Mouse (Mus musculus) liver, embryonic 14.5 days (tissue): ENCODE data around the gene Gm11938. TPM values are rescaled to one million over a fixed set of nuclear protein-coding genes. Genes with fewer than 3 reads are reported as not detected.

ENCODE experiments used
- ATAC-seq: fragments of 200-750 bp; cut with Nextera tagmentation; 2 replicates; pipeline ENCODE4 v1.8.0; 2017; ENCODE audit warnings: moderate number of reproducible peaks, mild to moderate bottlenecking, moderate library complexity; ENCODE audit not compliant: insufficient read depth
- DNase-seq, 3 experiments: peaks; one replicate each; pipeline ENCODE4 v3.0.0-alpha.2; 2012 to 2013; ENCODE audit warnings: low read depth in 3 of 3, low spot score in 3 of 3
- H3K27ac ChIP-seq: fragments of 300-500 bp; sonication (generic); 2 replicates; pipeline ENCODE4 v1.5.1; 2014; ENCODE audit warnings: moderate library complexity, mild to moderate bottlenecking, control low read depth, inconsistent platforms
- H3K27me3 ChIP-seq: fragments of 300-500 bp; sonication (generic); 2 replicates; pipeline ENCODE4 v1.6.1; 2014; ENCODE audit warnings: mild to moderate bottlenecking, low read length, moderate library complexity; ENCODE audit not compliant: control insufficient read depth, insufficient read depth
- H3K36me3 ChIP-seq: fragments of 300-500 bp; sonication (generic); replicated peaks from 2 replicates; pipeline ENCODE4 v1.6.1; 2014; ENCODE audit warnings: low read depth; ENCODE audit not compliant: control insufficient read depth, insufficient read depth
- H3K4me1 ChIP-seq, 2 experiments: fragments of 200-500 bp in 1 of 2; fragments of 300-500 bp in 1 of 2; sonication (generic) in 1 of 2; replicated peaks; 2 replicates each; pipeline ENCODE4 v1.6.1; 2012 to 2014; ENCODE audit warnings: antibody characterized with exemption in 1 of 2, inconsistent platforms in 1 of 2, low read length in 1 of 2; ENCODE audit not compliant: control insufficient read depth in 2 of 2, insufficient read depth in 2 of 2
- H3K4me2 ChIP-seq: fragments of 300-500 bp; sonication (generic); 2 replicates; pipeline ENCODE4 v1.6.1; 2014; ENCODE audit warnings: low read depth, mild to moderate bottlenecking, control low read depth, moderate library complexity
- H3K4me3 ChIP-seq, 2 experiments: fragments of 200-500 bp in 1 of 2; fragments of 300-500 bp in 1 of 2; sonication (generic) in 1 of 2; 2 replicates each; pipeline ENCODE4 v1.5.1; 2012 to 2014; ENCODE audit warnings: low read depth in 2 of 2, low read length in 2 of 2, mild to moderate bottlenecking in 2 of 2, control low read depth in 1 of 2, inconsistent platforms in 1 of 2, moderate library complexity in 1 of 2; ENCODE audit not compliant: insufficient read depth in 1 of 2
- H3K9ac ChIP-seq: fragments of 300-500 bp; sonication (generic); replicated peaks from 2 replicates; pipeline ENCODE4 v1.6.1; 2014; ENCODE audit warnings: mild to moderate bottlenecking, control low read depth, moderate library complexity
- H3K9me3 ChIP-seq: fragments of 300-500 bp; sonication (generic); 2 replicates; pipeline ENCODE4 v1.6.1; 2016; ENCODE audit warnings: low read length, mixed read lengths; ENCODE audit not compliant: control insufficient read depth
- CTCF ChIP-seq: IDR thresholded peaks from 2 replicates; pipeline ENCODE4 v1.5.1; 2016; ENCODE audit warnings: antibody characterized with exemption, low read depth, control low read depth
- EP300 ChIP-seq: IDR thresholded peaks from 2 replicates; pipeline ENCODE4 v1.6.1; 2016; ENCODE audit warnings: antibody characterized with exemption, low read depth
- WGBS: fragments of 180-500 bp; shearing (Covaris S2); extraction: QIAGEN DNeasy Blood & Tissue Kit; methylation state at CpG from one replicate; pipeline ENCODE4 v1.1.7; 2014; ENCODE audit not compliant: insufficient replicate concordance; 5-methylcytosine and 5-hydroxymethylcytosine counted together
- polyA plus RNA-seq, 2 experiments: library from polyadenylated mRNA; depleted of rRNA in 1 of 2; stranded (reverse) in 1 of 2; unstranded in 1 of 2; fragments of >200 nt; fragmentation: Nextera tagmentation in 1 of 2; extraction: Ambion mirVana in 1 of 2; gene quantifications; 2 replicates each; pipeline versions ENCODE4 v1.2.1 to v1.2.3; 2012 to 2014

Gene Gm11938
- polyA plus RNA-seq, 2 experiments, result not detected

DNA sequence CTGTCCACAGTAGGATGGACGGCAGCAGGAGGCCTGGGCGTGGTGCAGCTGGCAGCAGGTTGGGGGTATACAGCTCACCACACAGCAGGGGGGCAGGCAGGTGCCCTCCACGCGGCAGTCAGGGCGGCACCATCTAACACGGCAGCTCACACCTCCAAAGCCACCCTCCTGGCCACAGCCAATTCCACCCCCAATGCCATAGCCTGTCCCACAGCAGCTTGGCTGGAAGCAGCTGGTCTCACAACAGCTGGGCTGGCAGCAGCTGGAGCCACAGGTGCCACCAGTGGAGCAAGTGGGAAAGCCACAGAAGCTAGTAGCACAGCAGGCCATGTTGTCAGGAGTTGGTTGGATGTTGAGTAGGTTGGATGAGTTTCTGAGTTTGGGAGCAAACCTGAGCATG, 22.5 kb downstream of the Gm11938 start, which contains the start of gene Krtap1-5:
TSS of gene Krtap1-5 (minus strand) at position 381 of the 400 bp plus-strand sequence.
- H3K9ac ChIP-seq, result no peak within 1 kb of the TSS
- no peaks in the 10 kb centered on the region for H3K27me3 ChIP-seq
- TF ChIP-seq EP300, result no peak
- no peak for TF ChIP-seq CTCF
- no peak within 1 kb of the TSS for H3K4me3 ChIP-seq
- H3K36me3 ChIP-seq, result no peaks in the 10 kb centered on the region
- no peak for DNase-seq
- no peak within 1 kb of the TSS for H3K4me2 ChIP-seq
- 65% methylated on average over 6 of the region's 6 CpGs for WGBS
- no peak within 1 kb of the TSS for H3K27ac ChIP-seq
- H3K4me1 ChIP-seq, result no peaks in the 10 kb centered on the region
- no peak for ATAC-seq
- no peaks in the 10 kb centered on the region for H3K9me3 ChIP-seq

DNA sequence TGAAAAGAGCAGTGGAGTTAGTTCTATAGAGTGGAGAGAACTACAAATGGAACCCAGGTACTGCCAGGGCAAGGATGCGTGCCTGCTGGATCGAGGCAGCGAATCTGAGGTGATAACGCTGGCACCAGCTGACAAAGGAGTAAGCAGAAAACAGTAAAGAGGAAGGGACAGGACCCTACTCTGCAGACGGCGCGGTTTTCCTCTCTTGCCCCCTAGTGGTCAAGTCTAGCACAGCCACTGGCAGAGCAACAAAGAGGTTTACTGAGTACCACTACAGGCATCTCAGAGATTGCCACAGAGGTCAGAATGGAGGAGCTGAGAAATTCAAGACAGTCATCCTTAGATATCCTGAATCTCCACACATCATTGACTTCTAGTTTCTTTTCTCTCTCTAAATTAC, 29.0 kb downstream of the Gm11938 start:
- Histone ChIP-seq H3K9me3 (no peaks in the 10 kb centered on the region), H3K36me3 (no peaks in the 10 kb centered on the region), H3K9ac (no peak overlapping the region), H3K27me3 (no peaks in the 10 kb centered on the region), H3K27ac (no peak overlapping the region), H3K4me2 (no peak overlapping the region), H3K4me1 (no peaks in the 10 kb centered on the region), H3K4me3 (no peak overlapping the region)
- DNase-seq, result peak in 2 of 3 experiments; percentile 3 to 7
- TF ChIP-seq CTCF (peak; percentile 81), EP300 (no peak)
- no peak for ATAC-seq
- WGBS, result 3% methylated on average over 7 of the region's 7 CpGs

DNA sequence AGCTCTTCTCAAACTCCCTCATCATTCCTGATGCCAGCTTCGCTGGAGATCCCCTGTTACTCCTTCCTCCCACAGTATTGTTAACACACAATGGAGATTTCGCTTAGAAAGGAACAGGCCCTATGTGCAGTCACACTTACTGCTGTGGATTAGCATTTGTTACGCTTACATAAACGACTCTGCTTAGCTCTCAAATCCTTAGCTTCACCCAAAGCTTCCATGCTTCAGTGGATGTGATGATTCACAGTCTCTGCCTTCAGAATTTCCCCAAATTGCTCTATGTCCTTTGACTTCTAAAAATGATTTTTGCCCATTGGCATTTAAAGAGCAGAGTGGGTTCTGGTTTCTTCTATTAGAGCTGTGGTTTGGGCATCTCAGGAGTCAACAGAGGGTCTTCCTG, 29.9 kb downstream of the Gm11938 start:
- no peaks in the 10 kb centered on the region for H3K4me1 ChIP-seq
- no peaks in the 10 kb centered on the region for H3K9me3 ChIP-seq
- DNase-seq (no peak), ATAC-seq (no peak)
- 39% methylated on average over 4 of the region's 4 CpGs for WGBS
- no peak overlapping the region for H3K27ac ChIP-seq
- H3K9ac ChIP-seq, result no peak overlapping the region
- no peak for TF ChIP-seq EP300
- no peak for TF ChIP-seq CTCF
- H3K36me3 ChIP-seq, result no peaks in the 10 kb centered on the region
- no peaks in the 10 kb centered on the region for H3K27me3 ChIP-seq
- no peak overlapping the region for H3K4me2 ChIP-seq
- no peak overlapping the region for H3K4me3 ChIP-seq

DNA sequence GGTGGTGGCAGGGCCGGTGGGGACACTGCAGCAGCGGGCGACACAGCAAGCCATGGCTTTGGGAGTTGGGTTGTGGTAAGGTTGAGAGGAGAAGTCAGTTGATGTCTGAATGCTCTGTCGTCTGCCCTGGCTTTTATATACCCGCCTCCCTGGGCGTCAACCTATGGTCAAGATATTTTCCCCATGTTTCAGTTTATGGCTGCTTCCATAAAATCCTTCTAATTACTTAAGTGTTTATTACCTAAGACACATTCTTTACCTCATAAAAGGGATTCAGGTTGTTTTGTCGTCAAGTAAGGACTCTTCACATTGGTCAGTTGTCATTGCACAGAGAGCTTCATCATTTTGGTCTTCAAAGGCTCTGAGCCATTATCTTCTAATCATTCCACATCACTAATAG, 36.6 kb downstream of the Gm11938 start, which contains the start of gene Krtap3-1:
TSS of gene Krtap3-1 (minus strand) at position 101 of the 400 bp plus-strand sequence.
- Histone ChIP-seq H3K27me3 (no peaks in the 10 kb centered on the region), H3K9ac (no peak within 1 kb of the TSS), H3K36me3 (no peaks in the 10 kb centered on the region), H3K27ac (no peak within 1 kb of the TSS), H3K9me3 (no peaks in the 10 kb centered on the region), H3K4me1 (no peaks in the 10 kb centered on the region), H3K4me3 (no peak within 1 kb of the TSS), H3K4me2 (no peak within 1 kb of the TSS)
- ATAC-seq (no peak), DNase-seq (no peak)
- TF ChIP-seq CTCF, result no peak
- no peak for TF ChIP-seq EP300
- WGBS, result 70% methylated on average over 7 of the region's 7 CpGs

DNA sequence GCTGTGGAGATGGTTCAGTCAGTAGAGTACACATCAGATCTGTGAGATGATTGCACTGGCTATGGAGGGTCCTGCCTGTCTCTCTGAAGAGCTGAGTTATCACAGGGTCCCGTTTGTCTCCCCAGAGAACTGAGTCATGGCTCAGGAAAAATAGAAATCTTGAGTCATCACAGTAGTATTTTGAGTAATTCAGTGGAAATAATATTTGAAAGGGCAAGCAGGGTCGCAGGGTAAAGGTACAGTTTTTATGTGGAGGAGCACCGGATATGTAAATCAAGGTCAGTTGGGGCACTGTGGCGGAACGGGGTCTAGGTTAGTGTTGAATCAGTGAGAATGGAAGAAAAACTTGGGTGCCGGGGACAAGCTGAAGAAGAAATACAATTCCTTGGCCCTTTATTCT, 40.5 kb downstream of the Gm11938 start:
- 60% methylated on average over 6 of the region's 6 CpGs for WGBS
- no peak for ATAC-seq
- no peak for DNase-seq

More for the DNA sequence above, 40.5 kb downstream of the Gm11938 start:
- H3K36me3 ChIP-seq, result no peaks in the 10 kb centered on the region
- TF ChIP-seq EP300, result no peak
- no peak for TF ChIP-seq CTCF
- no peaks in the 10 kb centered on the region for H3K27me3 ChIP-seq
- H3K4me1 ChIP-seq, result no peaks in the 10 kb centered on the region
- H3K27ac ChIP-seq, result no peak overlapping the region
- H3K9me3 ChIP-seq, result no peaks in the 10 kb centered on the region
- no peak overlapping the region for H3K4me2 ChIP-seq
- no peak overlapping the region for H3K4me3 ChIP-seq
- H3K9ac ChIP-seq, result no peak overlapping the region
